Mouse (Mus musculus) limb, embryonic 11.5 days (tissue): ENCODE data around the gene Cacng4. TPM values are rescaled to one million over a fixed set of nuclear protein-coding genes. Genes with fewer than 3 reads are reported as not detected.

Source experiments
- polyA plus RNA-seq: library from polyadenylated mRNA; unstranded; fragments of >200 nt; fragmentation: Nextera tagmentation; extraction: Ambion mirVana; gene quantifications from 2 replicates; pipeline ENCODE4 v1.2.1, GENCODE M21; 2014

The Cacng4 gene
- polyA plus RNA-seq, 1 experiment from 2014 or later, result 2.7 TPM

Other genes with a start within 250 kb of the Cacng4 start
- gene Helz, start 246.6 kb downstream of the Cacng4 start, polyA plus RNA-seq, result 23.4 and 24.7 TPM in 2 replicates
- 0.40 and 0.89 TPM in 2 replicates for gene Cacng1, start 78.0 kb downstream of the Cacng4 start, polyA plus RNA-seq
- gene Cacng5, start 120.5 kb upstream of the Cacng4 start, polyA plus RNA-seq, result 0.07 and 0.14 TPM in 2 replicates